Mouse (Mus musculus) stomach, postnatal 0 days (tissue): Measurements from ENCODE around the gene Ankrd7.

Experiments used
- CTCF ChIP-seq: IDR thresholded peaks from 2 replicates; pipeline ENCODE4 v1.5.1; 2016; ENCODE audit warnings: antibody characterized with exemption, low read depth, mild to moderate bottlenecking, moderate library complexity
- EP300 ChIP-seq: optimal IDR thresholded peaks from 2 replicates; pipeline ENCODE3; 2016; ENCODE audit warnings: antibody characterized with exemption

DNA sequence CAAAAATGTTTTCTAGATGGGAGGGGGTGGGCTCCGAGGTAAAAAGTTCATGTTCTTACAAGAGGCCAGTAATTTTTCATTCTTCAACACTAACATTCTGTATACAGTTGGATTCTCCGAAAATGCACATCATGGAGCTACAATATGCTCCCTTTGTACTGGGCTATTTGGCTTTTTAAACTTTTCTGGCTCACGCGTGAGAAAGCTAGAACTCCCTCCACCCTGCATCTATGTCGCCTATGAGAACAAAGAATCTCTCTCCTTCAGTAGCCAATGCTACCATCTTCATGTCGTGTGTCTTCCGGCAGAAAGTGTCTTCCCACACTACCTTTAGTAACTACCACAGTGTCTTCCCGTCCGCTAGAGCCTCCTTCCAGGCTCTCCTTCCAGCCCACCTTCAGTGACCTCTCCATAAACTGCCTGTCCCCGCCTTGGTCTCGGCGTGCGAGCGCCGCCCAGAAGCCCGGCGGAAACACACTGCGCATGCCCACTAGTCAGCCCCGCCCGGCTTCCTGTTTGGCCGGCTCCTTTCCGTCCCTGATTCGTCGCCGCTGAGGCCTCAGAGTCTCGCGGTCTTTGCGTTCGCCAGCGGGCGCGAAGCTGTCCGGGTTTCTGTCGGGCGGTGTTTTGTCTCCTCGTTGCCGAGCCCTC lies 17.9 kb upstream of the Ankrd7 start, which contains the start of gene Lsm8:
- TF ChIP-seq CTCF (peak; percentile 36), EP300 (peak; percentile 92)
